Mouse (Mus musculus) A20 (cell line): ENCODE measurements around the gene Man2a2.
A peak's percentile ranks its signal among the peaks of the same experiment; 100 is the strongest.
"Not testable (repeated sequence)": the region's sequence is repeated elsewhere in the genome, so short reads cannot be mapped to it uniquely, and the experiment has no call there.

Source experiments
- DNase-seq: peaks from one replicate; pipeline ENCODE4 v3.0.0-alpha.2; 2011; ENCODE audit warnings: low read depth, low spot score

Man2a2 gene

DNA sequence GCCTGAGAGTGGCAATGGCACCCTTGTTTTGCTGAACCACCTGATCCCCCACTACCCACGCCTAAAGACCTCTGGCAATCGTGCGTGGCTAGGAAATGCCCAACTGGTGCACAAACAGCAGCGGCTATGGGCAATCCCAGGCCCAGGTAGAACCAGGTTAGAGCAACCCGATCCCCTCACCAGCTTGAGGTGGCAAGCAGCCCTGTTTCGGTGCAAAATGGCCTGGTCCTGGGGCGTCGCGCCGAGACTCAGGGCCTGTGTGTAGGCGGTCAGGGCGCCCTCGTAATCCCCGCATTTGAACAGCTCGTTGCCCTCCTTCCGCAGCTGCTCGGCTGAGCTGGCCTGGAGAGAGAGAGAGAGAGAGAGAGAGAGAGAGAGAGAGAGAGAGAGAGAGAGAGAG is 31.8 kb downstream of the Man2a2 start:
- DNase-seq: peak; percentile 51

DNA sequence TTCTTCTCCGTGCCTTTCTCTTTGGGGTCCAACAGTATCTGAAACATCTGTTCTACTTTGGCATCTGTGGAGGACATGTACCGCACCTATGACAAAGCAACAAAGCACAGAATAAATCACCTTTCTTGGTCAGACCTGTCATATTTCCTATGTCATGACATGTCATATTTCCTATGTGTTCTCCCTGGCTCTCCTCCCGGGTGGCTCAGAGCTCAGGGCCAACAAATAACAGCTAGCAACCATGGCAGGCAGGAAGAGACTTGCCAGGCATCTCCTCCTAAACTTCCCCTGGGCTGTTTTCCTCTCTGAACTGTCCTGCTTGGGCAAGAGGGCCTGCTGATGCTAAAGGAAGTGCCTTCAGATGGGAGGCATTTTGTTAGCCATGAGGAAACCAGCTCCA is 34.2 kb downstream of the Man2a2 start:
- DNase-seq: no peak

DNA sequence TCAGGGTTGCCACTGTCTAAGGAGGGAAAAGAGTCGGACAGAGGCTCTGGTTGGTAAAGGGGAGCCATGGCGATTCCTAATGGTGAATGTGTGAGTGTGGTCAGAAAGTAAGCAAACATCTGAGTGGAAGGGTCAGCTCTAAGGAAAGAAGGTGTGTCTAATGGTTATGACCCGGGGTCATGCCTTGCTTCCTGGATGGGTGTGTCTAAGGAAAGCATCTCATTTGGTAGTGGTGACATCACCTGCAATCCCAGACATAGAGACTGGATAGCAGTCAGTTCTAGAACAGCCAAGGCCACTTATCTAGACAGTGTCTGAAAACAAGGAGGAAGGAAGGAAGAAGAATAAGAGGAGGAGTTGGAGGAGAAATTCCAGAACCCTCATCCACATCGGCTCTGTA is 36.3 kb downstream of the Man2a2 start:
- DNase-seq: no peak

DNA sequence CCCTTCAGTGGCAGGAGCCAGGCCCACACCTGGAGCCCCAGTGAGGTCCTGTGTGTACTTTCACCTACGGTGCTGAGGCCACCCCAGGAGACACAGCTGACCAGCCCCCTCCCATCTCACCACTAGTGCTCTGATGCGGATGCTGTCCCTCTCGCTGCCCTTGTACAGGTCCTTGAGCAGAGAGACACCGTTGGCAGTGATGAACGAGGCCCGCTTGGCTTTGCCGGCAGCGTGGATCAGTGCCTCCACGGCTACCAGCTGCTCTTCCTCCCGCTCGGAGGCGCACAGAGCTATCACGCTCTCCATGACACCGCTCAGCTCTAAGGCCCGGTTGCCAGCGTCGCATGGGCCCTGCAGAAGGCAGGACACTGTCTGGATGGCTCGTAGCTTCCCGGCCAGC is 39.7 kb downstream of the Man2a2 start:
- no peak for DNase-seq

DNA sequence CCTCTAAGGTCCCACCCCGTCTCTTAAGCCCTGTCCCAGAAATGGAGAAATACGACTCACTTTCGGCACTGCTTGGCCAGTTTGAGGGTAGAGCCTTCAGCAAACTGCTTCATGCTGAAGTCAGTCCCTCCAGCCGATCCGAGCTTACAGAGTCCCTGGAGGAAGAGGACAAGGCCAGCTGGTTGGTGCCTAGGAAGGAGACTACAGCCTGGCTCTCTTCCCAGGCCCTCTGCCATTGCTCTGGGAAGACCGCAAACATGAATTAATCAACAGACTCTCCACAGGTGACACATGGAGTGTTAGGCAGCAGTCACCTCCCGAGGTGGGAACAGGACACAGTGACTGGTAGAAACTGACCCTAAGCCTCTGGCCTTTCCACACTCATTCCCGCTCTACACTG is 40.9 kb downstream of the Man2a2 start:
- no peak for DNase-seq

DNA sequence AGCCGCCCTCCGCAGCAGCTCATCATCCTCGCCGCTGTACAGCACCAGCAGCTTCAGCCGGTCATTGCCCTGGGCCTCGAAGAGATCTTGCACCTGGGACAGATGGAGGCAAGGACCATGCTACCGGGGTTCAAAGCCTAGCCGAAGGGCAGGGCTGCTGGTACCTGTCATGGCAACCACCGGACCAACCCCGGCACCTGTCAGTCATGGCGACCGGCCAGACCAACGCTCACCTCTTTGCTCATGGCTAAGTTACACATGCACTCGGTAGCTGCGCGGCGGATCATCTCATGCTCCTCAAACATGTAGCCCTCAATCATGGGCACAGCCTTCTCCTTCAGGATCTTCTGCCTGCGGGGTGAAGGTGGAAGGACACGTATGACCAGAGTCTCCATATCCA is 45.1 kb downstream of the Man2a2 start:
- no peak for DNase-seq

DNA sequence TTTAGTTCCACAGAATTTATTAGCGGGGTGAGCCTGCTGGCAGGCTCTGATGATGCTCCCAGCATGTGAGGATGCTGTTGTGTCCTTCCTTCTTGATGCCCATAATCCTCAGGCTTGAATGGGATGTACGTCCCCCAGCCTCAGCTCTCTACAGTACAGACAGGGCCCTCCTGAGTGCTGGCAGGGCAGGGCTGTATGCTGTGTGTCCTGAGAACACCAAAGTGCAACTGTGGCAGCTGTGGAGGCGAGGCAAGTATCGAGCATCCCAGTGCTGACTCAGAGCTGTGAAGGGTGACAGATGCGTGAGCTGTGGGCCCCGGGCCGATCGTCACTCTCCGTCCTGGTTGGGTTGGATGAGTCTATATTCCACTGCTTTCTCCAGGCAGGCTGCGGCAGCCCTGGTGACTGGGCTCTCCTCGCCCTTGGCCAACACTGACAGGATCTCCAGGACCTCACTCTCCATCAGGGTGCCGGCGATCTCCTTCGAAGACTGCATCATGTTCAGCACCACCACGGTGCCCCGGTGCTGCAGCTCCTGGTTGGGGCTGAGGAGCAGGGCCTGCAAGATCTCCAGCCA is 45.8 kb downstream of the Man2a2 start:
- DNase-seq: no peak

DNA sequence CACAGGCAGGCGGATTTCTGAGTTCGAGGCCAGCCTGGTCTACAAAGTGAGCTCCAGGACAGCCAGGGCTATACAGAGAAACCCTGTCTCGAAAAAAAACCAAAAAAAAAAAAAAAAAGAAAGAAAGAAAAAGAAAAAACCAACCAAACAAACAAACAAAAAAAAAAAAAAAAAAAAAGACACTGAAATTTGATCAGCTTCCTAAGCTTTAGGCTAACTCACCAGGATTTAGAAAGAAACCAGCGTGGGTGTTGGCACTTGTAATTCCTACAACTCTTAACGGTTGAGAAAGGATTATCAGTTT is 46.4 kb downstream of the Man2a2 start:
- DNase-seq: not testable (repeated sequence)

DNA sequence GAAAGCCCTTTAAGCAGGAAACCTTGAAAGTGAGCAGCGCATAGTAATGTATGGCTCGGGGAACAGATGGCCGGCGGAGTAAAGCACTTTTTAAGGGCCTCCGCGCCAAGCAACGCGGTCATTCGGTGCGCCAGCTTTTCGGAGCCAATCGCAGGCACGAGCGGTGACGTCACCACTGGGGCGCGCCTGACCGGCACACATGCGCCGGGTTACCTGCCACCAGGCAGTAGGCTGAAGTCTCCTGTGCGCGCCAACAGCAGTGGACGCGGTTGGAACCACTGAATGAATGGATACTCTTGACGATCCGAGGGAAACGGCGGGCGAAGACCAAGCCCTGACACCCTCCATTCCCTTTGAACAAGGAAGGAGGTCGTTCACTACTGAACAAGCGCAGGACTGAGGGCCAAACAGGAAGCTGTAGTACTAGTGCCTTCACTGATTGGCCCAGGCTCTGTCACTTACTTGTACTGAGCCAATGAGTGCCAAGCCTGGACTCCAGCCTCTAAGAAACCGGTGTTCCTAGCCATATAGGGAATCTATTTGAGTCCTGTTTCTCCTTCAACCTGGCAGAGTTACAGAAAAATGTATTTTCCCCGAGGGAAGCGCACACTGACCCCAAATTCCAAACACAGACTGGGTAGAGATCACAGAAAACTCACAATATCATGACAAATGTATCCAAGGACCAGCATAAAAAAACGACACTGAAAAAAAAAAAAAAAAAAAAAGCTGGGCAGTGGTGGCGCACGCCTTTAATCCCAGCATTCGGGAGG is 46.9 kb downstream of the Man2a2 start, which contains the start of gene Rccd1:
TSS of gene Rccd1 (minus strand) at position 412 of the 773 bp plus-strand sequence.
- peak; percentile 99 for DNase-seq

DNA sequence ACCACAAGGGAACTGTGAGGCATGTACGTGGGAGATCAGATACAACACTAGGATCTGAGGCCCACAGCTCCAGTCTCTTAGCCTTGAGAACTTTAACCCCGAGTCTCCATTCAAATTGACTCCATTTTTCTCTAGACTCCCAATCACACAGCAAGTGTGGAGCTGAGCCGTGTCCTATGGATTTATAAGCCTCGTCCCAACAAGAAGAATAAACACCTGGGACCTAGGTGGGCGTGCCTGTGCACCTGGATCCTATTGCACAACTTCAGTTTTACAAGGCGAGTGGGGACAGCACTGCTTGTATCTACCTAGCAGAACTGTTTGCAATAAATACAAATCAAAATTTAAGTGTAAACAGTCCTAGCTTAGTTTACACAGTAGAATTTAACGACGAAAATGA is 47.8 kb downstream of the Man2a2 start:
- no peak for DNase-seq

DNA sequence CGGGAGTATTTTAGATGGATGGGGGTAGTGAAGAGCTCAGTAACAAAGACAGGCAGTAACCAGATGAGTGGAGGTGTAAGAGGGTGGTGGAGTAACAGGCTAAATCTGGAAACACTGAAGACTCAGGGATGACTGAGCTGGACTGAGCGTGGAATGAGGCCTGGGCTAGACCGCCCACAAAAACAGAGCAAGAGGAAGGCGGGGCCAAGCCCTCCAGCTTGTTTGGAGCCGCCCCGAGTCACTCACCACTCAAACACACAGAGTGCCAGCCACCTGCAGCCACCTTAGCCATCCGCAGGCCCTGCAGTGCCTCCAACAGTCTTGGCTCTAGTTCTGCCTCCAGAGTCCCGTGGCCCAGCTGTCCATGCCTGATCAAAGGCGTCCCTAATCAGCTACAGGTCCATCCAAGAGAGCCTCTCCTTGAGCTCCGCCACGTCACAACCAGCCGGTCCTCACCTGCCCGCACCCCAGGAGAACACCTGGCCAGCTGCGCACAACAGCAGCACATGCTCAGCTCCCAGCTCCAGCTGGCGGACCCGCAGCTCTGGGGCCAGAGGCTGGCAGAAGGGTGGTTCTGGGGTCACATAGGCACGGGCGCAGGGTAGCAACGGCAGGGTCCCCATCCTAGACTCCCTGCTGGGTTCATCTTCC is 51.2 kb downstream of the Man2a2 start:
- no peak for DNase-seq

DNA sequence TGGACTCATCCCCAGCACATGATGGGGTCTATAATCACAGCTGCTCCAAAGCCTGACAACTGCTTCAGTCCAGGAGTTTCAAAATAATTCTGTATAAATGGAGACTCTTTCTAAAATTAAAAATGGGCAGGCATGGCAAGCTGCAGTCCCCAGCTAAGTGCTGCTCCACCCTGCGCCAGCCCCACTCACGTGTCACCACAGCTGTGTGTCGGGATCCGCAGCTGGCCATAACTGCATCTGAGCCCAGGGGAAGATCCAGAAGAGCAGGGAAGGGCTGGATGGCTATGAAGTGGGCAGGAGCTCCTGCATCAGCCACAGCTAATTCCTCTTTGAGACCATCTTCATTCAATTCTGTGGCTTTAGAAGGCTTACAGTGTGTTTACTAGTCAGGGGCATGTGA is 52.5 kb downstream of the Man2a2 start:
- no peak for DNase-seq

DNA sequence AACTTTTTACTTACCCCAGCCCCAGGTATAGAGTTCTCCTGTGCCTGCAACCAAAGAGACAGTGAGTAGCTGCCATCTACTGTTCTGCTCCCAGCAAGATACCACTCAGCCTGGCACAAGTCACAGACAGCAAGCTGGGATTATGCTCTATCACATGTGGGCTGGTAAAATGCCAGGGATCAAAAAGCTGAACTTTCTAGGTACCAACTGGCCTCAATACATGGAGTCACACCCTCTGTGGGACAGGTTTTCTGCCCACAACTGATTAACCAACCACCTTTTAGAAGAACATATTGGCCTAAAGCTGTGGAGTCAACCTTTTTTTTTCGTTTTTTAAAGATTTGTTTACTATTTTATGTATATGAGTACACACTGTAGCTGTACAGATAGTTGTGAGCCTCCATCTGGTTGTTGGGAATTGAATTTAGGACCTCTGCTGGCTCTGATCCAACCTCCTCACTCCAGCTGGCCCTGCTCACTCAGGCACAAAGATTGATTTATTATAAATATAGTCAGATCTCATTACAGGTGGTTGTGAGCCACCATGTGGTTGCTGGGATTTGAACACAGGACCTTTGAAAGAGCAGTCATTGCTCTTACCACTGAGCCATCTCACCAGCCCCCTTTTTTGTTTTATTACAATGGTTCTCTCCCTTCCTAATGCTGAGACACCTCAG is 53.6 kb downstream of the Man2a2 start:
- no peak for DNase-seq

DNA sequence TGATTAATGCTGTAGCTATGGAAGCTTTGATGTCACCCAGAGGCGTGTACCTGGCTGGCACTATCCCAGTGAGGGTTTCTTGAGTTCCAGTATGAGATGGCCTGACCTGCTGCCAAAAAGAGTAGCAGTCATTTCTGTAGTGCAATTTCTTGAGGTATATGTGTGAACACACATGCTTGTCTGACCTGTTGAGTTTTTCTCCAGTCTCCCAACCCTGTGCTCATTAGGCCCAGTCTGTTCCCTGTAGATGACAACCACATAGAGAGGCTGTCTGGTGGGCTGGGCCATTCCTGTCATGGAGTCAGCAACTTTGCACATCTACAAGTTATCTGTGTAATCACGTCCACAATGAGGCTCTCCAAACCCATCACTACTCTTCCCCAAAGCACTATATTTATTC is 55.4 kb downstream of the Man2a2 start:
- DNase-seq: no peak

DNA sequence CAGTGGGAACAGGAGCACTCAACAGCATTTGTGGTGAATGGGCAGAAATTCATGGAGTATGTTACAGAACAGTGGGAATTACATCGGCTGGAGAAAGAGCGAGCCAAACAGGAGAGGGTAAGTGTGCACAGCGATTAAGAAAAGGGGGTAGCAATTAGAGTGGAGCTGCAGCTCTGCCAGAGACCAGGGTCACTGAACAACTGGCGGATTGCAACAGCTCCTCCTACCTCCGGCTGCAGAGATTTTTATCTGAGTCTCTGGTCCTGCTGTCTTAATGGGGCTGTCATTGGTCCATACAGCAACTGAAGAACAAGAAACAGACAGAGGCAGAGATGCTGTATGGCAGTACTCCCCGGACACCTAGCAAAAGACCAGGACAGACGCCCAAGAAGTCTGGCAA is 60.4 kb downstream of the Man2a2 start:
- DNase-seq: no peak

DNA sequence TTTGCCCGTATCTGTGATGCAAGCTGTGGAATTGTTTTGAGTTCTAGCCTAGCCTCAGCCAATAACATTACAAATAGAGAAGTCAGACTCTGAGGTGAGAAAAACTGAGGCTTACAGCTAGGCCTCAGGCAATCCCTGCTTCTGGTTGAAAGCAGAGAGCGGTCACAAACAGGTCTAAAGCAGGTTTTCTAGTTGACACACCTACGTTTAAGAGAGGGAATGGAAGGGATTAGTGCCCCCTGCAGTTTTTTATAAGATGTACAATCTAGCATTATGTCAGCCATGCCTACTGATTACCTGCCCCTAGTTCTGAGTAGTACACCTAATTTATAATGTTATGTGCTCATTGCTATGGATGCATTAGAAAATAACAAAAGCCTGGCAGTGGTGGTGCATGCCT is 63.4 kb downstream of the Man2a2 start:
- DNase-seq: no peak

DNA sequence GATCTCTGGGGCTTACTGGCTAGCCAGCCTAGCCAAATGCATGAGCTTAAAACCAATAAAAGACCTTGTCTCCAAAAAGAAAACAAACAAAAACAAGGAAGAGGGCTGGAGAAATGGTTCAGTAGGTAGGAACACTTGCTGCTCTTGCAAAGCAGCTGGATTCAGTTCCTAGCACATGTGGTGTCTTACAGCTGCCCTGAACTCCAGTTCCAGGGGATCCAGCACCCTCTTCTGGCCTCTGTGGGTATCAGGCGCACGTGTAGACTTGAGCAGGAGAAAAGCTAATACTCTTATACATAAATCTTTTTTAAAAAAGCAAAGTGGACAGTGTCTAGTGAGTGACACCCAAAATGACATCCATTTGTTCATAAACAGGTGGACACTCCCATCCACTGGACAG is 69.7 kb downstream of the Man2a2 start:
- peak; percentile 29 for DNase-seq

DNA sequence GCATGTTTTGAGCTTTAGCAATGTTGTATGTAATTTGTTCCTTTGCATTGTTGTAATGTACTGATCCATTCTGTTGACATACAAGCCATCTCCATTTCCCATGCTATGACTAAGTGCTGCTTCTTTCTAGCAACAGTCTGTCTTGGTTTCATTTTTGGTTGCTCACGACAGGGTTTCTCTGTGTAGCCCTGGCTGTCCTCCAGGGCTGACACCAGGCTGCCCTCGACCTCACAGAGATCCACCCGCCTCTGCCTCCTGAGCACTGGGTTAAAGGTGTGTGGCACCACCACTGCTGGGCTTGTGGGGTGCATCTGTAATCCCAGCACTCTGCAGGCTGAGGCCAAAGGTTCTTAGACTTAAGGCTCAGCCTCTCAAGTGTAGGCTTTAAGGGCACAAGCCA is 71.6 kb downstream of the Man2a2 start:
- no peak for DNase-seq
